Mouse (Mus musculus) kidney, adult 8-10 months (tissue): ENCODE results near the gene Gm28079.
"Not testable (repeated sequence)": the region's sequence is repeated elsewhere in the genome, so short reads cannot be mapped to it uniquely, and the experiment has no call there.

ENCODE experiments used
- DNase-seq, 2 experiments: peaks; one replicate each; pipeline ENCODE4 v3.0.0; 2022

Gene Gm28079

DNA sequence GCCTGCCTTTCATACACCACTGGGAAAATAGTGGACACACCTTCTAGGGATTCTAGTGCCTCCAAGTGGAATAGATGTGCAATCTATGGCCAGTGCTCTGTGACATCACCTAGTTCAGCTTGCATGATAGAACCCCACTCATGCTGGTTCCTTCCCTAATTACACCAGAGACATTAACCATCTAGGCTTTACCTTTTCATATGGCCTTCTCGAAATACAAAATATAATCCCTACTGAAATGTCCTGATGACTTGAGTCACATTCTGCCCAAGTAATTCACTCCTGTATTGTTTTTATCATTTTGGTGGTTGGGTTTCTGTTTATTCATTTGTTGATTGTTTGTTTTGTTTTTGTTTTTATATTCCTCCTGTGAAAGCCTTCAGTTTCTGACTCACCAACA is at the start of gene Gm28079:
Gene Gm28079, minus strand, starts transcription at position 101 of the 400 bp plus-strand sequence.
- DNase-seq: not testable (repeated sequence)
